Mouse (Mus musculus) testis, postnatal 14 days (tissue): ENCODE results near the gene Shq1.

Experiments used
- DNase-seq: peaks from one replicate; pipeline ENCODE4 v3.0.0; 2021; ENCODE audit warnings: low spot score

Gene Shq1

DNA sequence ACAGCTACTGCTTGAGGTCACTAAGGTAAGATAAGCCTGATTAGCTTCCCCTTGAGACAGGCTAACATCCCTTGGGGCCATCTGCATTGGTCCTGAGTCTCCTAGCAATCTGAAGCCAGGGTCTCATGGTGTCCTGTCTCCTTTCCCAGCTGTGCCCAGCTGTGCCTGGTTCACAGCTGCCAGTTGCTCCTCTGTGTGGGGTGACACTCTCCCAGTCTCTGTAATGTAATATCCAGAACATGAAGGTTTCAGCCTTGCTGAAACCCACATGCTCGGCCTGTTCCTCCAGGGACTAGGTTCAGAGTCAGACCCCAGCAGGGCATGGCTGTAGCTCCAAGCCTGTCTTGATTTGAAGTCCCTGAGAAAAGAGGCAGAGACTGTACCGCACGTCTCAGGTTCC lies 141.3 kb downstream of the Shq1 start:
- no peak for DNase-seq

DNA sequence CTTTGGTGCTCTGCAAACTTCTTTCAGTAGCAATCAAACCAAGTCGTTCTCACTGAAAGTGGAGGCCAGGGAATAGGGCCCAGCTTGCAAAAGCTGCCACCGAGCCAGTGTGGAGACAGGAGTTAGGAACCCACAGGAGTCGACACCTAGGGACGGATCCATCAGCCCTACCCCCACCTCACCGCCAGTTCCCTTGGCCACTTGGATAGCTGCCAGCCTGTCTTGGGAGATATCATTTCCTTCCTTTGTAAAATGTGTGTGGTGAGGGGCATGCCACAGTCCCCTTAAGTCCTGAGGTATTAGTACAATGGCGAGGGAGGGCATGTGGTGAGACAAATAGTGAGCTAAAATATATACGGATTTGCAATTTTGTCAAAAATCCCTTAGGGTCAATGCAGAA lies 142.4 kb downstream of the Shq1 start:
- no peak for DNase-seq

DNA sequence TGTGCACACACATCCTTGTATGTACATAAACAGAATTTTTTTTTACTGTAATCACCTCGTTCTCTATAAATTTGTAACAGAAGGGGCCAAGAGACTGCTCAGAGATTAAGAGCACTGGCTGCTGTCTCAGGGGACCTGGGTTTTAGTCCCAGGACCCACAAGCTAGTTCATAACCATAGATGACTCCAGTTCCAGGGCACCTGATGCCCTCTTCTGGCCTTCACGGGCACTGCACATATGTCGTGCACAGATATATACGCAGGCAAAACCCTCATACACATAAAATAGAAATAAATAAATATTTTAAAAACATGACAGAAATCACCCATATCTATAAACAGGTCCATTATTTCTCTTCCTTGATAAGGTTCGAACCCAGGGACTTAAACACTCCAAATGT lies 143.0 kb downstream of the Shq1 start:
- DNase-seq, result no peak

DNA sequence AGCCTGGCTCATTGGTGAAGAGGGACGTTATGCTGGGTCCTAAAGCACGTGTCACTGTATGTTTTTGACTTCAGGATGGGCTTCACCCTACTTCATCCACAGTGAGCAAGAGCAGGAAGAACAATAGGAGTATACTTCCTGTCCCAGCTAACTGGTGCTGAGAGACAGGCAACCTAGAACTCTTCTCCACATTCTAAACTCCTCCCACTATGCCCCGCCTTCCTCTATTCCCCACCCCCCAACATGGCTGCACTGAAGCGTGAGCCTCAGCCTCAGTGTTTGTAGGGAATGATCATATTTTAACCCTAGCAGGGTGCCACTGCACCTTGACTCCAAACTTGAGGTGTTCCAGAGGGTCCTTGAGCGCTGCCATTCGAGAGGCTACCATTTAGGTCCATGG lies 143.8 kb downstream of the Shq1 start:
- no peak for DNase-seq

GRCm38 (mm10) chr6:100526066-100526465 lies 144.9 kb downstream of the Shq1 start:
- DNase-seq, result no peak

GRCm38 (mm10) chr6:100525496-100525895 lies 145.5 kb downstream of the Shq1 start:
- no peak for DNase-seq

GRCm38 (mm10) chr6:100522495-100522894 lies 148.5 kb downstream of the Shq1 start:
- no peak for DNase-seq

GRCm38 (mm10) chr6:100521615-100522398 lies 149.2 kb downstream of the Shq1 start:
- no peak for DNase-seq

DNA sequence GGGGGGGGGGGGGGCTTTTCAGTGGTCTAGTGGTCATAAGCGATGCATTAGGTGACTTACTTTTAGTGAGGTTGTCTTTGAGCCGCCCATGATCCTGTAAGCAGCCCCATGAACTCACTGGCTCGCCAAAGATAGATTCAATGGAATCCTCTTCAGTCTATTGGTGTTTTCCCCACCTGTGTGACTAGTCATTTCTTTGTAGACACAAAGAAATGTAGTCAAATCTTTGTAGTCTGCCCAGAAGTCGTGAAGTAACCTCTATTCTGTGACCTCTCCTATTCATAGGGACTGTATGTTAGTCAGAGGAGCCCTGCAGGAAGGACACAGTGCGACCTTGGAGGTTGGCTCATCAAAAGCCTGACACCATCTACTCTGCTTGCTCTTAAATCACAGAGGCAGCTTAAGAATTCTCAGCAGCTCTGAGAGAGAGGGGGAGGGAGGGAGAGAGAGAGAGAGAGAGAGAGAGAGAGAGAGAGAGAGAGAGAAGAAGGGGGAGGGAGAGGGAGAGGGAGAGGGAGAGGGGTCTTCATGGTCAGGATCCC lies 150.3 kb downstream of the Shq1 start:
- no peak for DNase-seq

GRCm38 (mm10) chr6:100519837-100520236 lies 151.1 kb downstream of the Shq1 start:
- DNase-seq, result no peak
